Mouse (Mus musculus): ENCODE data around the gene Tmem109.

Gene Tmem109

GRCm38 (mm10) chr19:10881426-10882154 lies at the start of gene Tmem109:
Gene Tmem109, minus strand, starts transcription at chr19:10882001.
- DNase-seq = peak; percentile 99

GRCm38 (mm10) chr19:10930641-10931040 lies 48.8 kb upstream of the Tmem109 start:
- no peak for DNase-seq

GRCm38 (mm10) chr19:10926666-10927065 lies 44.9 kb upstream of the Tmem109 start:
- no peak for DNase-seq

- DNase-seq = no peak
These were observed 44.4 kb upstream of the Tmem109 start for GRCm38 (mm10) chr19:10926123-10926621.

GRCm38 (mm10) chr19:10924220-10924619 lies 42.4 kb upstream of the Tmem109 start:
- DNase-seq = no peak

GRCm38 (mm10) chr19:10921058-10921457 lies 39.3 kb upstream of the Tmem109 start:
- DNase-seq = no peak

GRCm38 (mm10) chr19:10920532-10920931 lies 38.7 kb upstream of the Tmem109 start, which contains the start of gene Zp1:
Gene Zp1, minus strand, starts transcription at chr19:10920632.
- no peak for DNase-seq

- no peak for DNase-seq
These were observed 36.7 kb upstream of the Tmem109 start for GRCm38 (mm10) chr19:10918321-10918991.

- DNase-seq = no peak
These were observed 34.7 kb upstream of the Tmem109 start for GRCm38 (mm10) chr19:10916506-10916905.

GRCm38 (mm10) chr19:10914870-10915269 lies 33.1 kb upstream of the Tmem109 start:
- no peak for DNase-seq

GRCm38 (mm10) chr19:10914291-10914690 lies 32.5 kb upstream of the Tmem109 start:
- no peak for DNase-seq

GRCm38 (mm10) chr19:10909087-10909721 lies 27.4 kb upstream of the Tmem109 start:
- DNase-seq = no peak

GRCm38 (mm10) chr19:10907891-10908290 lies 26.1 kb upstream of the Tmem109 start:
- DNase-seq = no peak

- no peak for DNase-seq
These were observed 23.9 kb upstream of the Tmem109 start for GRCm38 (mm10) chr19:10905728-10906000.

- DNase-seq = peak; percentile 99
These were observed 23.3 kb upstream of the Tmem109 start for GRCm38 (mm10) chr19:10904927-10905727.

GRCm38 (mm10) chr19:10904512-10904911 lies 22.7 kb upstream of the Tmem109 start:
- DNase-seq = no peak

GRCm38 (mm10) chr19:10901046-10901445 lies 19.2 kb upstream of the Tmem109 start:
- DNase-seq = peak; percentile 78

- peak; percentile 96 for DNase-seq
These were observed 18.5 kb upstream of the Tmem109 start for GRCm38 (mm10) chr19:10900315-10900714.

GRCm38 (mm10) chr19:10897491-10897890 lies 15.7 kb upstream of the Tmem109 start:
- DNase-seq = no peak

GRCm38 (mm10) chr19:10896849-10897248 lies 15.0 kb upstream of the Tmem109 start:
- DNase-seq = no peak

GRCm38 (mm10) chr19:10895708-10896107 lies 13.9 kb upstream of the Tmem109 start:
- DNase-seq = no peak

GRCm38 (mm10) chr19:10895016-10895528 lies 13.3 kb upstream of the Tmem109 start, which contains the start of gene Prpf19:
Gene Prpf19, plus strand, starts transcription at chr19:10895231.
- peak; percentile 99 for DNase-seq

- DNase-seq = no peak
These were observed 10.4 kb upstream of the Tmem109 start for GRCm38 (mm10) chr19:10892201-10892600.
